Mouse (Mus musculus) forebrain, embryonic 15.5 days (tissue): ENCODE data around the gene Atp8a2. TPM values are rescaled to one million over a fixed set of nuclear protein-coding genes. Genes with fewer than 3 reads are reported as not detected.

ENCODE experiments used
- ATAC-seq: fragments of 200-750 bp; cut with Nextera tagmentation; replicated peaks from 2 replicates; pipeline ENCODE4 v1.8.0; 2017; ENCODE audit warnings: mild to moderate bottlenecking, moderate TSS enrichment, moderate library complexity
- H3K27ac ChIP-seq: fragments of 300-500 bp; sonication (generic); replicated peaks from 2 replicates; pipeline ENCODE4 v1.5.1; 2015; ENCODE audit warnings: mild to moderate bottlenecking, inconsistent platforms
- H3K27me3 ChIP-seq: fragments of 300-500 bp; sonication (generic); 2 replicates; pipeline ENCODE4 v1.6.1; 2015; ENCODE audit warnings: inconsistent platforms
- H3K36me3 ChIP-seq: fragments of 300-500 bp; sonication (generic); 2 replicates; pipeline ENCODE4 v1.6.1; 2015; ENCODE audit warnings: mild to moderate bottlenecking, inconsistent platforms
- H3K4me1 ChIP-seq: fragments of 300-500 bp; sonication (generic); 2 replicates; pipeline ENCODE4 v1.6.1; 2015; ENCODE audit warnings: inconsistent platforms
- H3K4me2 ChIP-seq: fragments of 300-500 bp; sonication (generic); replicated peaks from 2 replicates; pipeline ENCODE4 v1.6.1; 2015; ENCODE audit warnings: mild to moderate bottlenecking, inconsistent platforms
- H3K4me3 ChIP-seq: fragments of 300-500 bp; sonication (generic); 2 replicates; pipeline ENCODE4 v1.5.1; 2015; ENCODE audit warnings: mild to moderate bottlenecking, inconsistent platforms
- H3K9ac ChIP-seq: fragments of 300-500 bp; sonication (generic); replicated peaks from 2 replicates; pipeline ENCODE4 v1.6.1; 2015; ENCODE audit warnings: mild to moderate bottlenecking, inconsistent platforms
- H3K9me3 ChIP-seq: fragments of 300-500 bp; sonication (generic); 2 replicates; pipeline ENCODE4 v1.6.1; 2016; ENCODE audit warnings: inconsistent platforms
- WGBS: fragments of 180-500 bp; shearing (Covaris S2); methylation state at CpG from one replicate; pipeline ENCODE4 v1.1.7; 2015; ENCODE audit warnings: mixed read lengths; 5-methylcytosine and 5-hydroxymethylcytosine counted together
- polyA plus RNA-seq: library from polyadenylated mRNA; unstranded; fragments of >200 nt; fragmentation: Nextera tagmentation; extraction: Ambion mirVana; gene quantifications from 2 replicates; pipeline ENCODE4 v1.2.1, GENCODE M21; 2015

Gene Atp8a2
- polyA plus RNA-seq, 1 experiment from 2014 or later = 31.7 TPM

- Histone ChIP-seq H3K36me3 (no peaks in the 10 kb centered on the region), H3K27me3 (no peaks in the 10 kb centered on the region), H3K4me3 (no peak overlapping the region), H3K4me1 (no peaks in the 10 kb centered on the region), H3K27ac (no peak overlapping the region), H3K9me3 (no peaks in the 10 kb centered on the region), H3K4me2 (no peak overlapping the region), H3K9ac (no peak overlapping the region)
- no peak for ATAC-seq
- 86% methylated on average over 7 of the region's 7 CpGs for WGBS
Measured at GRCm38 (mm10) chr14:59708009-59708408, 489.0 kb downstream of the Atp8a2 start.

GRCm38 (mm10) chr14:59705326-59706058 is 491.5 kb downstream of the Atp8a2 start:
- Histone ChIP-seq H3K4me2 (no peak overlapping the region), H3K27ac (no peak overlapping the region), H3K4me3 (no peak overlapping the region), H3K36me3 (no peaks in the 10 kb centered on the region), H3K9ac (no peak overlapping the region), H3K9me3 (no peaks in the 10 kb centered on the region), H3K27me3 (no peaks in the 10 kb centered on the region), H3K4me1 (peaks cover 6% of the 10 kb centered on the region)
- ATAC-seq = no peak
- WGBS = 81% methylated on average over 13 of the region's 13 CpGs

- H3K4me2 ChIP-seq = no peak overlapping the region
- H3K27ac ChIP-seq = no peak overlapping the region
- H3K4me1 ChIP-seq = peaks cover 6% of the 10 kb centered on the region
- no peaks in the 10 kb centered on the region for H3K27me3 ChIP-seq
- H3K36me3 ChIP-seq = no peaks in the 10 kb centered on the region
- 14% methylated on average over 5 of the region's 5 CpGs for WGBS
- no peaks in the 10 kb centered on the region for H3K9me3 ChIP-seq
- peak; percentile 74 for ATAC-seq
- H3K9ac ChIP-seq = no peak overlapping the region
- no peak overlapping the region for H3K4me3 ChIP-seq
Measured at GRCm38 (mm10) chr14:59701492-59701891, 495.5 kb downstream of the Atp8a2 start.

GRCm38 (mm10) chr14:59695160-59695559 is 501.8 kb downstream of the Atp8a2 start:
- H3K27me3 ChIP-seq = no peaks in the 10 kb centered on the region
- H3K36me3 ChIP-seq = no peaks in the 10 kb centered on the region
- no peaks in the 10 kb centered on the region for H3K9me3 ChIP-seq
- no peak for ATAC-seq
- H3K27ac ChIP-seq = no peak overlapping the region
- no peaks in the 10 kb centered on the region for H3K4me1 ChIP-seq
- H3K9ac ChIP-seq = no peak overlapping the region
- 92% methylated on average over 4 of the region's 4 CpGs for WGBS
- no peak overlapping the region for H3K4me3 ChIP-seq
- no peak overlapping the region for H3K4me2 ChIP-seq

- ATAC-seq = no peak
- 91% methylated on average over 6 of the region's 6 CpGs for WGBS
- no peak overlapping the region for H3K4me3 ChIP-seq
- no peak overlapping the region for H3K27ac ChIP-seq
- no peaks in the 10 kb centered on the region for H3K27me3 ChIP-seq
- H3K9me3 ChIP-seq = no peaks in the 10 kb centered on the region
- H3K4me1 ChIP-seq = no peaks in the 10 kb centered on the region
- no peaks in the 10 kb centered on the region for H3K36me3 ChIP-seq
- no peak overlapping the region for H3K9ac ChIP-seq
- no peak overlapping the region for H3K4me2 ChIP-seq
Measured at GRCm38 (mm10) chr14:59692164-59692563, 504.8 kb downstream of the Atp8a2 start.

GRCm38 (mm10) chr14:59691402-59691801 is 505.6 kb downstream of the Atp8a2 start:
- H3K27me3 ChIP-seq = no peaks in the 10 kb centered on the region
- no peak overlapping the region for H3K4me3 ChIP-seq
- H3K27ac ChIP-seq = no peak overlapping the region
- no peaks in the 10 kb centered on the region for H3K9me3 ChIP-seq
- no peak overlapping the region for H3K9ac ChIP-seq
- no peak overlapping the region for H3K4me2 ChIP-seq
- ATAC-seq = no peak
- WGBS = 85% methylated on average over 13 of the region's 13 CpGs
- no peaks in the 10 kb centered on the region for H3K4me1 ChIP-seq
- H3K36me3 ChIP-seq = no peaks in the 10 kb centered on the region

- no peaks in the 10 kb centered on the region for H3K36me3 ChIP-seq
- no peak overlapping the region for H3K9ac ChIP-seq
- no peak overlapping the region for H3K27ac ChIP-seq
- WGBS = 86% methylated on average over 12 of the region's 12 CpGs
- H3K4me1 ChIP-seq = no peaks in the 10 kb centered on the region
- H3K4me2 ChIP-seq = no peak overlapping the region
- ATAC-seq = no peak
- H3K27me3 ChIP-seq = no peaks in the 10 kb centered on the region
- no peak overlapping the region for H3K4me3 ChIP-seq
- no peaks in the 10 kb centered on the region for H3K9me3 ChIP-seq
Measured at GRCm38 (mm10) chr14:59690954-59691353, 506.0 kb downstream of the Atp8a2 start.

- H3K4me3 ChIP-seq = no peak overlapping the region
- H3K4me1 ChIP-seq = no peaks in the 10 kb centered on the region
- no peak overlapping the region for H3K27ac ChIP-seq
- no peak overlapping the region for H3K9ac ChIP-seq
- WGBS = 44% methylated on average over 4 of the region's 4 CpGs
- no peak for ATAC-seq
- no peaks in the 10 kb centered on the region for H3K27me3 ChIP-seq
- no peaks in the 10 kb centered on the region for H3K9me3 ChIP-seq
- H3K36me3 ChIP-seq = no peaks in the 10 kb centered on the region
- no peak overlapping the region for H3K4me2 ChIP-seq
Measured at GRCm38 (mm10) chr14:59689596-59689995, 507.4 kb downstream of the Atp8a2 start.

GRCm38 (mm10) chr14:59686229-59686628 is 510.8 kb downstream of the Atp8a2 start:
- Histone ChIP-seq H3K4me2 (no peak overlapping the region), H3K36me3 (no peaks in the 10 kb centered on the region), H3K27ac (no peak overlapping the region), H3K4me1 (no peaks in the 10 kb centered on the region), H3K27me3 (no peaks in the 10 kb centered on the region), H3K9me3 (no peaks in the 10 kb centered on the region), H3K4me3 (no peak overlapping the region), H3K9ac (no peak overlapping the region)
- 65% methylated on average over 5 of the region's 5 CpGs for WGBS
- ATAC-seq = no peak

GRCm38 (mm10) chr14:59685343-59685742 is 511.6 kb downstream of the Atp8a2 start:
- Histone ChIP-seq H3K4me1 (no peaks in the 10 kb centered on the region), H3K9me3 (no peaks in the 10 kb centered on the region), H3K4me2 (no peak overlapping the region), H3K36me3 (no peaks in the 10 kb centered on the region), H3K27ac (no peak overlapping the region), H3K9ac (no peak overlapping the region), H3K4me3 (no peak overlapping the region), H3K27me3 (no peaks in the 10 kb centered on the region)
- 71% methylated on average over 8 of the region's 8 CpGs for WGBS
- ATAC-seq = no peak

- no peak overlapping the region for H3K9ac ChIP-seq
- no peaks in the 10 kb centered on the region for H3K9me3 ChIP-seq
- no peak overlapping the region for H3K27ac ChIP-seq
- H3K4me3 ChIP-seq = no peak overlapping the region
- no peaks in the 10 kb centered on the region for H3K36me3 ChIP-seq
- no peaks in the 10 kb centered on the region for H3K27me3 ChIP-seq
- no peak for ATAC-seq
- no peaks in the 10 kb centered on the region for H3K4me1 ChIP-seq
- 70% methylated on average over 4 of the region's 4 CpGs for WGBS
- H3K4me2 ChIP-seq = no peak overlapping the region
Measured at GRCm38 (mm10) chr14:59681906-59682305, 515.1 kb downstream of the Atp8a2 start.

- Histone ChIP-seq H3K36me3 (no peaks in the 10 kb centered on the region), H3K4me1 (peaks cover 7% of the 10 kb centered on the region; the same call in 1 of the 2 replicates), H3K9ac (no peak overlapping the region), H3K9me3 (no peaks in the 10 kb centered on the region), H3K4me3 (no peak overlapping the region), H3K4me2 (no peak overlapping the region), H3K27me3 (no peaks in the 10 kb centered on the region), H3K27ac (no peak overlapping the region)
- ATAC-seq = no peak
- 83% methylated on average over 7 of the region's 7 CpGs for WGBS
Measured at GRCm38 (mm10) chr14:59677598-59678003, 519.4 kb downstream of the Atp8a2 start.

- Histone ChIP-seq H3K4me1 (peaks cover 7% of the 10 kb centered on the region; the same call in 1 of the 2 replicates), H3K27ac (no peak overlapping the region), H3K9ac (no peak overlapping the region), H3K27me3 (no peaks in the 10 kb centered on the region), H3K4me2 (no peak overlapping the region), H3K9me3 (no peaks in the 10 kb centered on the region), H3K4me3 (no peak overlapping the region), H3K36me3 (no peaks in the 10 kb centered on the region)
- 72% methylated on average over 4 of the region's 4 CpGs for whole genome bisulfite sequencing
- no peak for ATAC-seq
Measured at GRCm38 (mm10) chr14:59675330-59675729, 521.6 kb downstream of the Atp8a2 start.
